Mouse (Mus musculus): Measurements from ENCODE around the gene Sycp2. TPM values are rescaled to one million over a fixed set of nuclear protein-coding genes. Genes with fewer than 3 reads are reported as not detected.
A peak's percentile ranks its signal among the peaks of the same experiment; 100 is the strongest.

The Sycp2 gene
- polyA plus RNA-seq, 1 experiment from 2014 or later = 0.02 TPM

DNA sequence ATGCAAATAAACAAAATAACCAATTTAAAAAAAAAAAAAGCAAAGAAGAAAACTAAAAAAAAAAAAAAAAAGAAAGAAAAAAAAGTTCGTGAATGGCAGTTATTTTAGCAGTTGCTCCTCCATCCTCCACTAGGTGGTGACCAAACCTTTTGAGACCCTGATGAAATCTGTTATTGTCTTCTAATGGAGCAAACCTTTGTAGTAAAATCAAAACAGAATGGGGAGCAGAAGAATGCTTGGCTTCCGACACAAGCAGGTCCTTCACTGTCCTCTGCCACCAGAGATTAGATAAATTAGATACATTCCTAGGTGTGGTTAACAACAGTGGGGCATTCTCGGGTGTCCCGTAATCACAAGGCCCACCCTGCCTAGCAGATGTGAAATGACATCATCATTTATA is 18.7 kb upstream of the Sycp2 start:
- WGBS = 56% methylated on average over 4 of the region's 4 CpGs
- DNase-seq (ENCODE audit: extremely low spot score, low spot score) = peak; percentile 13

DNA sequence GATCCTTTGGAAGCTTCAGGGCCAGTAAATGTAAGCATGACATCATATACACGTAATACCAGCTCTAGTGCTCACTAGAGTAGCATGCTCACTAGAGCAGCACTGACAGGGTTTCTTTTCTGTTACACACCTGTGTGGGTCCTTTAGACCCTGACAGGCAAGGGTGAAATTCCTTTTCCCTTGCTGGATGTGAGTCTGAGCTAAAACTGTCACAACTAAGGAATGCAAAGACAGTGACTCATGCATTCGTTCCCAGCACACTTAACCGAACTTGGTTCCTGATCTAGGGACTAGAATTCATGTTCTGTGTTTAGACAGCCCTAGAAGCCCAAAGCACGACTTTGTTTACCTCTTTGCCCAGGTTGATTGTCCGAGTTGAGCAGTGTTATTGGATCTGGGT is 15.7 kb upstream of the Sycp2 start:
- WGBS = 84% methylated on average over 5 of the region's 5 CpGs
- Histone ChIP-seq H3K9me3 (no peaks in the 10 kb centered on the region), H3K27me3 (ENCODE audit: poor library complexity, severe bottlenecking) (no peaks in the 10 kb centered on the region), H3K4me3 (no peak overlapping the region), H3K4me1 (peaks cover 21% of the 10 kb centered on the region), H3K27ac (no peak overlapping the region), H3K36me3 (replicated peaks) (no peaks in the 10 kb centered on the region)
- no peak for DNase-seq (ENCODE audit: extremely low spot score, low spot score)

More for the DNA sequence above, 18.7 kb upstream of the Sycp2 start:
- no peak overlapping the region for H3K4me3 ChIP-seq
- H3K27ac ChIP-seq = no peak overlapping the region
- no peaks in the 10 kb centered on the region for H3K27me3 ChIP-seq (ENCODE audit: poor library complexity, severe bottlenecking)
- no peaks in the 10 kb centered on the region for H3K9me3 ChIP-seq
- H3K4me1 ChIP-seq = peaks cover 11% of the 10 kb centered on the region
- no peaks in the 10 kb centered on the region for H3K36me3 ChIP-seq (replicated peaks)

DNA sequence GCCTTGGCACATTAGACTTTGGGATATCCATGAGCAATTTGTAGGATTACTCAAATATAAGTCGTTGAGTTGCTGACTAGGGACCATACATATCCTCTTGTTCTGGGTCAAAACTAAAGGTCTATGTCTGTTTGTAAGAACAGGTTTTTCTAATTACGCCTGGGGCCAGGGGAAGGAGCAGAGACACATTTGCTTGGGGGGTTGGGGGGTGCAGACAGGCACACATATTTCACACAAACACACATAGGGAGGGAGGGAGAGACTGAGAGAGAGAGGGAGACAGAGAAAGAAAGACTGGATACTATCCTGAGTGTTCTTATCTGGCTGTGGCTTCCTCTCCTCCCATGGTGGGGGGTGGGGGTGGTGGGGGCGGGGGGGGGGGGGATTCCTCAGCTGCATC is 14.7 kb upstream of the Sycp2 start:
- WGBS = 40% methylated on average over 2 of the region's 3 CpGs
- Histone ChIP-seq H3K4me3 (no peak overlapping the region), H3K27ac (peak overlapping the region; percentile 35; the same call in 1 of the 2 replicates), H3K27me3 (ENCODE audit: poor library complexity, severe bottlenecking) (no peaks in the 10 kb centered on the region), H3K4me1 (peaks cover 21% of the 10 kb centered on the region), H3K9me3 (no peaks in the 10 kb centered on the region), H3K36me3 (replicated peaks) (no peaks in the 10 kb centered on the region)
- DNase-seq (ENCODE audit: extremely low spot score, low spot score) = peak; percentile 19

- Histone ChIP-seq H3K9me3 (no peaks in the 10 kb centered on the region), H3K36me3 (replicated peaks) (no peaks in the 10 kb centered on the region), H3K27me3 (ENCODE audit: poor library complexity, severe bottlenecking) (no peaks in the 10 kb centered on the region), H3K27ac (no peak overlapping the region; the same call in 1 of the 2 replicates), H3K4me3 (no peak overlapping the region), H3K4me1 (peaks cover 21% of the 10 kb centered on the region)
- WGBS = 43% methylated on average over 6 of the region's 6 CpGs
- peak; percentile 13 for DNase-seq (ENCODE audit: extremely low spot score, low spot score)
Observed at GRCm38 (mm10) chr2:178421603-178422002, 14.1 kb upstream of the Sycp2 start.

DNA sequence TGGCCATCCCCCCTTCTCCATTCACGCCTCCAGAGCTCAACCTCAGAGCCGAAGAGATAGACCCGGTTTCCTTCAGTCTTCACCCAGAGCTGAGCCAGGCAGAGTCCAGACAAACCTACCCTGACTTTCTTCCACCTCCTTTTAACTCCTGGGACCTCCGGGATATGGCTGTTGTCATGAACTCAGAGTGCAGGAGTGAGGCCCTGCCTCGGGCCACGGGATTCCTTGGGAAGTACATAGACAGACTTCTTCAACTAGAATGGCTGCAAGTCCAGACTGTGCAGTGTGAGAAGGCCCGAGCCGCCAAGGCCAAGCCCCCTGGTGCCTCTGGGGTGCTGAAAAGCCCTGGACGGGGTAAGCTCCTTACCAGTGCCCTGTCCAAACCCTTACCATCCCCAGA is 13.1 kb upstream of the Sycp2 start:
- DNase-seq (ENCODE audit: extremely low spot score, low spot score) = peak; percentile 11
- no peaks in the 10 kb centered on the region for H3K36me3 ChIP-seq (replicated peaks)
- H3K27me3 ChIP-seq (ENCODE audit: poor library complexity, severe bottlenecking) = peaks cover 9% of the 10 kb centered on the region
- no peak overlapping the region for H3K27ac ChIP-seq
- H3K4me1 ChIP-seq = peaks cover 21% of the 10 kb centered on the region
- 84% methylated on average over 9 of the region's 9 CpGs for WGBS
- no peaks in the 10 kb centered on the region for H3K9me3 ChIP-seq
- H3K4me3 ChIP-seq = no peak overlapping the region

DNA sequence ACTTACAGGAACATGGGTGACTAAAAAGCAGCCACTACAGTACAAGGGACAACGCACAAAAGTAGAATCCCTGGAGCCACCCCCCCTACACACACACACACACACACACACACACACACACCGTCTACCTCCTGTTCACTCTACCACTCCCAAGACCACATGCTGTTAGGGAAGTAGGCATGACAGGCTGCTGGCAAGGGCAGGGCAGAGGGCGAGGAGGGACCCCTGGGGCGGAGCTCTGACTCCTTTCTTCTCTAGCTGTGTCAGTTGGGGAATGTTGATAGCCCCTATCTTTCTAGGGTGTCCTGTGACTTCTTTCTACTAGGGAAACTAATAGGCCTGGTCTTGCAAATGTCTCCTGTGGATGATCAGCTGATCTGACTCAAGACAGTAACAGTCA is 9.5 kb upstream of the Sycp2 start:
- no peak for DNase-seq (ENCODE audit: extremely low spot score, low spot score)
- Histone ChIP-seq H3K36me3 (replicated peaks) (no peaks in the 10 kb centered on the region), H3K9me3 (no peaks in the 10 kb centered on the region), H3K27me3 (ENCODE audit: poor library complexity, severe bottlenecking) (peaks cover 43% of the 10 kb centered on the region), H3K4me1 (peaks cover 35% of the 10 kb centered on the region), H3K27ac (no peak overlapping the region), H3K4me3 (no peak overlapping the region)
- 83% methylated on average over 4 of the region's 4 CpGs for WGBS

- WGBS = 83% methylated on average over 13 of the region's 13 CpGs
Observed at GRCm38 (mm10) chr2:178416427-178416826, 8.9 kb upstream of the Sycp2 start.

GRCm38 (mm10) chr2:178415150-178415448 is 7.6 kb upstream of the Sycp2 start:
- Histone ChIP-seq H3K36me3 (replicated peaks) (no peaks in the 10 kb centered on the region), H3K4me1 (peaks cover 22% of the 10 kb centered on the region), H3K27ac (peak overlapping the region; percentile 75; the same call in 1 of the 2 replicates), H3K9me3 (no peaks in the 10 kb centered on the region), H3K27me3 (ENCODE audit: poor library complexity, severe bottlenecking) (peaks cover 51% of the 10 kb centered on the region), H3K4me3 (peak overlapping the region; percentile 79)
- DNase-seq (ENCODE audit: extremely low spot score, low spot score) = no peak
- 42% methylated on average over 3 of the region's 3 CpGs for WGBS

More at GRCm38 (mm10) chr2:178416427-178416826, 8.9 kb upstream of the Sycp2 start:
- Histone ChIP-seq H3K27ac (no peak overlapping the region), H3K27me3 (ENCODE audit: poor library complexity, severe bottlenecking) (peaks cover 48% of the 10 kb centered on the region), H3K9me3 (no peaks in the 10 kb centered on the region), H3K4me1 (peaks cover 31% of the 10 kb centered on the region), H3K4me3 (no peak overlapping the region), H3K36me3 (replicated peaks) (no peaks in the 10 kb centered on the region)
- no peak for DNase-seq (ENCODE audit: extremely low spot score, low spot score)

DNA sequence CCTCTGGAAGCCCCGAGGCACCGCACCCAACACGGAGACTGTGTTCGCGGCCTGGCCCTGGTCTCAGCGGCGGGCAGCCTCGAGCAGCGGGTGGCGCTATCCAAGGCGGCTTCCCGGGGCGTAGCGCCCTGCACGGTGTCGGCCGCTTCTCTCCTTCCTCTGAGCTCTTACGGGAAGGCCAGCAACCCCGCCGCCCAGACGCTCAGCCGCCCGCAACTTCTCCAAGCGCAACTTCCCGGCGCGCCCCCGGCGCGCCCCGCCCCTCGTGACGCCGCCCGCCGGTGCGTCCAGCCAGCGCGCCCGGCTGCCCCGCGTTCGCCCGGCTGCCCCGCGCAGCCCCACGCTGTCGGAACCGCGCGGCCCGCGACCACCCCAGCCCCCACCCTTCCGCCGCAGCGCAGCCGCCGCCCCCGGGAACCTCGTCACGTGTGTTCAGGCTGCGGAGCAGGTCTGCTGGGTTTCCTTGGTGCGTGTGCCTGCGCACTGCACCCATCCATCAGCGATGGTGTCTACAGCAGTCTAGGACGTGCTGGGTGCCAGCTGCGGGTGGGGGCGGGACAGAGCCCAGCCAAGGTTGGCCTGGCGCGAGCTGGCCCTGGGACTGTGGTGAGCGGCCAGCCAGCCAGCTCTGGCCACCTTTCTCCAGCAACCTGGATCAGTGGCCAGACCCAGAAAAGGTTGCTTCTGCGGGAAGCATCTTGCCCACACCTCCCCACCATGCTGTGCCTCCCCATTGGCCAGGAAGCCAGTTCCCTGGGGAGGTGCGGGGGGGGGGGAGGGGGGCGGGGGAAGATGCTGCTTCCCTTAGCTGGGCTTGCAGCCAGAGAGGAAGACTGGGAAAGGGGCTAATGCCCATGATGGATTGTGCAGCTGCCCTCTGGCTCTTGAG is 7.0 kb upstream of the Sycp2 start, which contains the start of the genes Ppp1r3d and Fam217b:
TSS of gene Ppp1r3d (minus strand) at position 212 of the 889 bp plus-strand sequence.
TSS of gene Fam217b (plus strand) at position 264 of the 889 bp plus-strand sequence.
- peak; percentile 45 for DNase-seq (ENCODE audit: extremely low spot score, low spot score)
- WGBS = under 1% methylated on average over 73 of the region's 74 CpGs
- H3K36me3 ChIP-seq (replicated peaks) = no peaks in the 10 kb centered on the region
- peaks cover 51% of the 10 kb centered on the region for H3K27me3 ChIP-seq (ENCODE audit: poor library complexity, severe bottlenecking)
- H3K9me3 ChIP-seq = no peaks in the 10 kb centered on the region
- peaks cover 22% of the 10 kb centered on the region for H3K4me1 ChIP-seq
- H3K4me3 ChIP-seq = peak within 1 kb of the TSS; percentile 79
- H3K27ac ChIP-seq = peak within 1 kb of the TSS; percentile 75

DNA sequence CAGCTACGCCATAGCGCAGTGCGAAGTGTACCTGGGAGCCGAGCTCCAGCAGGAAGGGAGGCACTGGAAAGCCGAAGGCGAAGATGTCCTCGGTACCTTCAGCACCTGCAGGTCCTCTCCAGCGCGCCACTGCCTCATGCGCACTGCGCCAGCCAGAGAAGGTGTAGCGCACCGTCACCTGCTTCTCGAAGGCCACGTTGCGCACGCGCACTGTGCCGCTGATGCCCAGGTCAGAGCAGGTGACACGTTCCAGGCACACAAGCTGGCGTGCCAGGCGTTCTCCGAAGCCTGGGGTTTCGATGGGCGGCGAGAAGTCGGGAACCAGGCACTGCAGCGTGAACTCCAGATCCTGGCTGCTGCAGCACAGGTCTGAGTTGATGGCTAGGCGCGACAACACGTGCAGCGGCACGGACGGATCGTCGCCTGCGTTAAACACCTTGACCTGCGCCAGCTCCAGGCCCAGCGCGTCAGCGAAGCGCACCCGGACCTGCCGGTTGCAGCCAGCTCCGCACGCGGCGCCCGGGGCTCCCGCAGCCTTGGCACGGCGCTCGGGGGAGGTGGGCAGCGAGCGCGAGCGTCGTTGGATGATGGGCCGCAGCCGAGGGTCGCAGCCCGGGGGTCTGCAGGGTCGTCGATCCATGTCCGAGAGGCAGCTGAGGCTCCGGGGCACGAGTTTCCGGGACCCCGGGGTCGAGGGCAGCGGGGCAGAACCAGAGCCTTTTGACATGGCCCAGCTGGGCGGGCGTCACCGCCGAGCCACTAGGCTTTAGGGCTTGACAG is 6.2 kb upstream of the Sycp2 start:
- peak overlapping the region; percentile 79 for H3K4me3 ChIP-seq
- no peaks in the 10 kb centered on the region for H3K9me3 ChIP-seq
- 19% methylated on average over 75 of the region's 75 CpGs for WGBS
- H3K36me3 ChIP-seq (replicated peaks) = no peaks in the 10 kb centered on the region
- peaks cover 22% of the 10 kb centered on the region for H3K4me1 ChIP-seq
- peaks cover 51% of the 10 kb centered on the region for H3K27me3 ChIP-seq (ENCODE audit: poor library complexity, severe bottlenecking)
- peak overlapping the region; percentile 75 for H3K27ac ChIP-seq
- peak; percentile 36 for DNase-seq (ENCODE audit: extremely low spot score, low spot score)

GRCm38 (mm10) chr2:178413081-178413480 is 5.6 kb upstream of the Sycp2 start:
- no peak overlapping the region for H3K27ac ChIP-seq
- DNase-seq (ENCODE audit: extremely low spot score, low spot score) = no peak
- H3K36me3 ChIP-seq (replicated peaks) = no peaks in the 10 kb centered on the region
- no peaks in the 10 kb centered on the region for H3K9me3 ChIP-seq
- H3K27me3 ChIP-seq (ENCODE audit: poor library complexity, severe bottlenecking) = peaks cover 51% of the 10 kb centered on the region
- H3K4me3 ChIP-seq = peak overlapping the region; percentile 79
- WGBS = 73% methylated on average over 13 of the region's 13 CpGs
- peaks cover 22% of the 10 kb centered on the region for H3K4me1 ChIP-seq

- H3K4me1 ChIP-seq = peaks cover 22% of the 10 kb centered on the region
- H3K9me3 ChIP-seq = peaks cover 2% of the 10 kb centered on the region
- no peak overlapping the region for H3K27ac ChIP-seq
- DNase-seq (ENCODE audit: extremely low spot score, low spot score) = no peak
- H3K36me3 ChIP-seq (replicated peaks) = no peaks in the 10 kb centered on the region
- 88% methylated on average over 6 of the region's 6 CpGs for WGBS
- H3K4me3 ChIP-seq = no peak overlapping the region
- peaks cover 51% of the 10 kb centered on the region for H3K27me3 ChIP-seq (ENCODE audit: poor library complexity, severe bottlenecking)
Observed at GRCm38 (mm10) chr2:178412598-178412997, 5.1 kb upstream of the Sycp2 start.

GRCm38 (mm10) chr2:178410286-178410685 is 2.8 kb upstream of the Sycp2 start:
- WGBS = 86% methylated on average over 6 of the region's 6 CpGs

More at GRCm38 (mm10) chr2:178410286-178410685, 2.8 kb upstream of the Sycp2 start:
- no peak for DNase-seq (ENCODE audit: extremely low spot score, low spot score)
- no peaks in the 10 kb centered on the region for H3K36me3 ChIP-seq (replicated peaks)
- no peak overlapping the region for H3K4me3 ChIP-seq
- peaks cover 8% of the 10 kb centered on the region for H3K9me3 ChIP-seq
- peaks cover 39% of the 10 kb centered on the region for H3K27me3 ChIP-seq (ENCODE audit: poor library complexity, severe bottlenecking)
- H3K4me1 ChIP-seq = peaks cover 22% of the 10 kb centered on the region
- no peak overlapping the region for H3K27ac ChIP-seq

All from forebrain, embryonic 10.5 days (tissue).